Mouse (Mus musculus) kidney, adult 2 months (tissue): ENCODE data around the gene Gm10306.

ENCODE experiments used
- CTCF ChIP-seq: fragments of 200-500 bp; conservative IDR thresholded peaks from 2 replicates; pipeline ENCODE4 v1.5.1; 2011; ENCODE audit warnings: low read depth, mild to moderate bottlenecking, control low read depth, low read length, moderate library complexity, mixed read lengths; ENCODE audit not compliant: insufficient read depth, insufficient read length
- POLR2A ChIP-seq: fragments of 200-500 bp; IDR thresholded peaks from one replicate; pipeline ENCODE4 v1.6.1; 2011; ENCODE audit warnings: low read depth, low read length, control low read depth

DNA sequence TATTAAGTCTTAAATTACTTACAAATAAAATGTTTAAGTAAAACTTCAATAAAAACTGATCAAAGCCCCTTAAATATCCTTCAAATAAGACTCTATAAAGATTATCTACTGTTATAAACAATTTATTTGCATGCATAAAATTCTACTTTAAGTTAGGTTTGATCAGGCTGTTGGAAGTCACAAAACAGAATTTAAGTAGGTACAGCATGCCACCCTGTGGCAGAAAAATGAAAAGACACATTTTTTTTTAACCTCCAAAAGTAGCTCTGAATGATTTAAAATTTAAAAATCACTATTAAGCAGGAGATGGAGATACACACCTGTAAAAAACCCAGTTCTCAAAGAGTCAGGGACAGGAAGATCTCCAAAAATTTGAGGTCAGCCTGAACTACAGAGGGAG is 33.0 kb upstream of the Gm10306 start:
- TF ChIP-seq CTCF (no peak), POLR2A (no peak)
